Comparison of ENCODE assay signal across 8 mouse cellular contexts in genomic region chr12:108893715-108894431, GRCm38 (mm10). TPM values are rescaled to one million over a fixed set of nuclear protein-coding genes. Genes with fewer than 3 reads are reported as not detected.
DNase-seq lines count a peak whose midpoint lies in the region; ATAC-seq lines count a peak whose summit lies in the region.

Gene Wars (minus strand): TSS chr12:108894174.

- DNase-seq in c-Kit-negative CD71-positive TER-119-positive erythroid progenitor cells, embryonic 14.5 days (ENCODE audit: low read depth, low spot score), result peak; percentile 88
- DNase-seq in fibroblast of lung, adult 2 months (ENCODE audit: low read depth), result peak; percentile 91
- DNase-seq in kidney, postnatal 14 days, result peak; percentile 97
- DNase-seq in liver, embryonic 13.5 days, result peak; percentile 94
- DNase-seq in neural tube, embryonic 10.5 days (ENCODE audit: extremely low spot score, low spot score), result peak; percentile 97

- peak within 1 kb of the TSS; percentile 90 for H3K4me2 ChIP-seq in heart, embryonic 14.5 days (ENCODE audit: low read length)
- peak within 1 kb of the TSS; percentile 92 for H3K4me2 ChIP-seq in liver, embryonic 13.5 days
- H3K4me2 ChIP-seq in stomach, embryonic 16.5 days (ENCODE audit: low read depth, low read length), result peak within 1 kb of the TSS; percentile 74

- H3K9ac ChIP-seq in heart, embryonic 14.5 days (ENCODE audit: low read length), result peak within 1 kb of the TSS; percentile 87
- H3K9ac ChIP-seq in liver, embryonic 13.5 days, result peak within 1 kb of the TSS; percentile 82
- H3K9ac ChIP-seq in stomach, embryonic 16.5 days (ENCODE audit: low read length), result peak within 1 kb of the TSS; percentile 83

- peak within 1 kb of the TSS; percentile 3 to 39; a peak in 3 of 4 replicates for H3K27ac ChIP-seq in heart, embryonic 14.5 days (replicated peaks in 1 of 2; ENCODE audit: control insufficient read depth in 1 of 2, insufficient read depth in 1 of 2, low read depth in 2 of 2, low read length in 2 of 2)
- peak within 1 kb of the TSS; percentile 64 for H3K27ac ChIP-seq in liver, embryonic 13.5 days
- H3K27ac ChIP-seq in stomach, embryonic 16.5 days (ENCODE audit: low read length), result peak within 1 kb of the TSS; percentile 28; the same call in 1 of the 2 replicates

- ATAC-seq in CD4-positive, CD25-positive, alpha-beta regulatory T cell, adult 4 months, result peak; percentile 91
- peak; percentile 100 for ATAC-seq in heart, embryonic 14.5 days (ENCODE audit: insufficient number of reproducible peaks, insufficient read depth, low FRiP score, low read depth)
- ATAC-seq in liver, embryonic 13.5 days (ENCODE audit: low read depth), result peak; percentile 100
- ATAC-seq in stomach, embryonic 16.5 days (ENCODE audit: insufficient read depth, low FRiP score), result peak; percentile 100

- H3K4me1 ChIP-seq in heart, embryonic 14.5 days (ENCODE audit: control insufficient read depth in 2 of 2, insufficient read depth in 2 of 2, low read length in 2 of 2), result peaks cover 7 to 14% of the 10 kb centered on the region in 2 experiments
- H3K4me1 ChIP-seq in liver, embryonic 13.5 days (replicated peaks), result peaks cover 26% of the 10 kb centered on the region
- H3K4me1 ChIP-seq in stomach, embryonic 16.5 days (ENCODE audit: control insufficient read depth, insufficient read depth, low read length), result peaks cover 18% of the 10 kb centered on the region; the same call in 1 of the 2 replicates

- peaks cover 5% of the 10 kb centered on the region; the same call in 1 of the 2 replicates for H3K36me3 ChIP-seq in heart, embryonic 14.5 days (ENCODE audit: control insufficient read depth, insufficient read depth, low read length)
- peaks cover 15% of the 10 kb centered on the region for H3K36me3 ChIP-seq in liver, embryonic 13.5 days
- no peaks in the 10 kb centered on the region for H3K36me3 ChIP-seq in stomach, embryonic 16.5 days (ENCODE audit: control insufficient read depth, insufficient read depth, low read length)

- WGBS in heart, embryonic 14.5 days, result under 1% methylated on average over 58 of the region's 58 CpGs
- under 1% methylated on average over 54 of the region's 58 CpGs for WGBS in liver, embryonic 13.5 days (ENCODE audit: insufficient replicate concordance)
- WGBS in stomach, embryonic 16.5 days, result under 1% methylated on average over 58 of the region's 58 CpGs

- no peaks in the 10 kb centered on the region for H3K9me3 ChIP-seq in heart, embryonic 14.5 days (ENCODE audit: control insufficient read depth, low read length)
- no peaks in the 10 kb centered on the region for H3K9me3 ChIP-seq in liver, embryonic 13.5 days (replicated peaks)
- no peaks in the 10 kb centered on the region for H3K9me3 ChIP-seq in stomach, embryonic 16.5 days (replicated peaks; ENCODE audit: control insufficient read depth, low read length)

- H3K4me3 ChIP-seq in heart, embryonic 14.5 days (ENCODE audit: control insufficient read depth in 1 of 2, insufficient read depth in 1 of 2, low read depth in 1 of 2, low read length in 2 of 2), result peak within 1 kb of the TSS; percentile 75 to 85
- H3K4me3 ChIP-seq in liver, embryonic 13.5 days (replicated peaks), result peak within 1 kb of the TSS; percentile 85
- H3K4me3 ChIP-seq in stomach, embryonic 16.5 days (replicated peaks; ENCODE audit: low read length), result peak within 1 kb of the TSS; percentile 79

- no peaks in the 10 kb centered on the region for H3K27me3 ChIP-seq in heart, embryonic 14.5 days (ENCODE audit: control insufficient read depth, insufficient read depth, low read length)
- H3K27me3 ChIP-seq in liver, embryonic 13.5 days, result no peaks in the 10 kb centered on the region
- H3K27me3 ChIP-seq in stomach, embryonic 16.5 days (ENCODE audit: control insufficient read depth, insufficient read depth, low read length), result no peaks in the 10 kb centered on the region

RNA-seq across cellular contexts. Expression of gene Wars, which starts in this region (rescaled TPM):
- 10 to 100 TPM; 52.8 to 85.9 TPM for polyA plus RNA-seq in CD4-positive, CD25-positive, alpha-beta regulatory T cell, adult 4 months (2017; shearing (Covaris generic))
- 57.0 and 60.5 TPM in 2 replicates for polyA plus RNA-seq in heart, embryonic 14.5 days (2014; fragmentation: Nextera tagmentation; extraction: Ambion mirVana)
- 39.6 and 48.0 TPM in 2 replicates for polyA plus RNA-seq in liver, embryonic 13.5 days (2015; fragmentation: Nextera tagmentation; extraction: Ambion mirVana)
- 90.5 and 102 TPM in 2 replicates for polyA plus RNA-seq in stomach, embryonic 16.5 days (2015; fragmentation: Nextera tagmentation; extraction: Ambion mirVana)

Comparison
In these comparisons a context has a peak if more than half of its experiments do, and no peak if none do; other contexts are left out.
1. Peak in every context shown above with its lines: DNase-seq, ATAC-seq, H3K4me3 ChIP-seq and H3K27ac ChIP-seq.